Mouse (Mus musculus) liver, adult (tissue): ENCODE results near the gene St14.

Experiments
- GATA4 ChIP-seq: IDR thresholded peaks from 2 replicates; pipeline ENCODE4 v1.6.1; 2014; ENCODE audit warnings: mild to moderate bottlenecking, low read length; ENCODE audit not compliant: insufficient replicate concordance

St14 gene

DNA sequence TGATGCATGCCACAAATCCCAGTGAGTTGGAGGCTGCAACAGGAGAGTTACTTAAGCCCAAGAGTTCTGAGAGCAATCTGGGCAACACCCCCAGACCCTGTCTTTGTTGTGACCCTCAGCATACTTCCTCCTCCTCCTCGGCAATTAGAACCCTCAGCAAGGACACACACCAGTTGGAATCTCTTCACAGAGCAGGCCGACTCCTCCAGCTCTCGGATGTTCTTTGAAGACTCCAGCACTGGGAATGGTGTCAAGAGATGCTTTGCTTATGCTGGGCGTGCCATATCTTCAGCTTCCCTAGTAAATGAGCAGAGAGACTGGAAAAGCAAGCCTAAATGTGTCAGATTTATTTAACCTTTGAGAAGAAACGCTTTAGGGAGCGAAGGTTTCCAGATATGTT lies 50.9 kb downstream of the St14 start:
- no peak for TF ChIP-seq GATA4

DNA sequence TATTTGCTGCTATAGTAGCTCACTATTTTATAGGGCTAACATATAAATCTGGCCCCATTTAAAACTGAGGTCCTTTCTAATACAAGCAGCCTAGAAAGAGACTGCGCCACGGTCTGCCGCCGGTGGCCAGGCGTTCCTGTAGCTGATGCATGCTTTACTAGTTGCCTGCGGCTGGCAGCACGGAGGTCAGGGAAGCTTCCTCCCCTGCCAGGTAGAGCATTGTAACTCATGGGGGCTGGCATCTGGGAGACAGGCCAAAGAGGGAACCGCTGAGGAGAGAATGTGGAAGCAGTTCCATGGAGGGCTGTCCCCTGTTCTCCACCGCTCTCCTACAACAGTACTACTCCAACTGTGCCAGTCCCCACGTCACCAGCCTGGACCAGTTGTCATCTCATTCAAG lies 56.8 kb downstream of the St14 start:
- no peak for TF ChIP-seq GATA4

DNA sequence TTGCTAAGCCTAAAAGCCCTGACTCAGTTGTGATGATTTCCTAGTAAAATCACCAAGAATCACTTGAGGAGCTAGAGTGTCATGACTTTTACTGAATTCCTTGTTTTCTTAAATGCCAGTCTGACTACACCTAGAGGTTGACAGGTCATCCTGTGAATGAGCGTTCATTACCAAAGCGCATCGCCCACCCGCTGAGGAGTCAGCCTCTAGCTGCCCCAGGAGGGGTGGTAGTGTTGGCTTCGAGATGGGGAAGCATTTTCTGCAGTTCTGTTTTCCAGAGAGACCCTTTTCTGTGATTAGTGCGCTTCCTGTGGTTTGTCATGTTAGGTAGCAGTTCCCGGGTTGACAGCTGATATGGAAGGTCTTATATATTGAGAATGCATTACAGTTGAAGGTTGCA lies 57.9 kb downstream of the St14 start:
- TF ChIP-seq GATA4, result no peak

DNA sequence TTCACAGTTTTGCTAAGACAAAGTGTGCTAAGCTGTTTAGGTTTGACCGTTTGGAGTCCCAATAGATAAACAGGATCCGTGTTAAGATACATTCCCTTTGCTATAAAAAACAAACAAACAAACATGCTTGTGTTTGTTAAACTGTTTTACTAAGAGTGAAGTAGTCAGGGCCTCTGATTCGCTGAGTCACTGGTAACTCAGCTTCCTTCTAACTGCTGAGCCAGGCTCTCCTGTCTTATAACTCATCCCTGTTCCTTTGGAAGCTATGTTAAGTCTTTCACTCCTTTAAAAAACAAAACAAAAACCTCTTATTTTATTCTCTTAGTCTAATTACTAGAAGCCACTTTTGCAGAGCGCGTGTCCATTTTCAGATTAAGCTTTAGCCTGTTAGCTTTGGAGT lies 59.4 kb downstream of the St14 start:
- TF ChIP-seq GATA4, result no peak

DNA sequence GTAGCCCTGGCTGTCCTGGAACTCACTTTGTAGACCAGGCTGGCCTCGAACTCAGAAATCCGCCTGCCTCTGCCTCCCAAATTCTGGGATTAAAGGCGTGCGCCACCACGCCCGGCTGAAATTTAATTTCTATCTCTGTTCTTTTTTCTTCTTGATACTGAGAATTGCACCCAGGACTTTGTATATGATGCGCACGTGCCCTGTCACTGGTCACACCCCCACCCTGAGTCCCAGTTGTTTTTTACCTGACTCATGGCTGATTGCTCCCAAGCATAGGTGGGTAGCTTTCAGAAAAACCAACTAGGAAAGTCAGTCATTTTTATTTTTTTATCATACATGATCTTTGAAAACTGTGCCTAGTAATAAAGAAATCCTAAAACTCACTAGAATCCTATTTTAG lies 60.9 kb downstream of the St14 start:
- TF ChIP-seq GATA4, result no peak

DNA sequence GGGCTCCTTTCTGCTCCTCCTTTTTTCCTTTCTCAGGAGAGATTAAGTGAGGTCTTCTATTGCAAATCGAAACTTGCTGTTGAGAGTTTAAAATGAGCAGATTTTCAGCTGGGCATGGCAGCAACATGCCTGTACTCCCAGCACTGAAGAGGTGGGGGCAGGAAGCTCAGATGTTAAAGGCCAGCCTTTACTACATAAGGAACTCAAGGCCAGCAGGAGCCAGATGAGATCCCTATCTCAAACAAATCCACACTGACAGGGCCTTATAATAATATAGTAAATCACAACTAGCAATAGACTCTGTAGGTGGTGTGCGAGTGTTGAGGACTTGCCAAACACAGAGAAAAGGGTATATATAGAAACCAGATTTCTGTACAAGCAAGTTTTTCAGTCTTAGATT lies 72.9 kb downstream of the St14 start:
- no peak for TF ChIP-seq GATA4

DNA sequence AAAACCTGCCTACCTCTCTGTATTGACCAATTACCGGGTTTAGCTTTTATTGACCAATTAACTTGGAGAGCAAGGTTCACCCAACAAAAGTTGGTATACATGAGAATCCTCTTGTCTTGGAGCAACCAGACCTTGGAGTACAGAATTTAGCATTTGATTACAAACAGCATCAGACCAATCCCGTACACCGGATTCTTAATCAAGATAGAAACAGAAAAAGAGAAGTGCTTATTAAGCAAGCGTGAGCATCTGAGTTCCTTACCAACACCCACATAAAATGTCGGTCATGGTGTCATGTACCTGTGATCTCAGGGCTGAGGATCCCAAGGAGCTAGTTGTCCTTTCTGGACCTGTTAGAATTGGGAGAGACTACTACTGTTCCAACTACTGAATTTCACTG lies 81.4 kb downstream of the St14 start:
- TF ChIP-seq GATA4, result no peak
